Mouse (Mus musculus): ENCODE results near the gene Hist1h2be. TPM values are rescaled to one million over a fixed set of nuclear protein-coding genes. Genes with fewer than 3 reads are reported as not detected.
A peak's percentile ranks its signal among the peaks of the same experiment; 100 is the strongest.

Gene Hist1h2be
- polyA plus RNA-seq, 1 experiment = 4.1 TPM

GRCm38 (mm10) chr13:23611638-23612037 lies 9.3 kb downstream of the Hist1h2be start:
- H3K4me3 ChIP-seq (ENCODE audit: insufficient read depth, low read length) = no peak overlapping the region
- H3K4me1 ChIP-seq (ENCODE audit: control insufficient read depth, insufficient read depth, low read length) = no peaks in the 10 kb centered on the region
- H3K27ac ChIP-seq (ENCODE audit: insufficient read depth, low read length) = no peak overlapping the region
- TF ChIP-seq POLR2A (IDR thresholded peaks at IDR 0.05; ENCODE audit: low read depth, low read length) (no peak), CTCF (IDR thresholded peaks at IDR 0.05; ENCODE audit: borderline replicate concordance, insufficient read depth, low read length) (no peak)

- no peaks in the 10 kb centered on the region for H3K4me1 ChIP-seq (ENCODE audit: control insufficient read depth, insufficient read depth, low read length)
- TF ChIP-seq POLR2A (IDR thresholded peaks at IDR 0.05; ENCODE audit: low read depth, low read length) (no peak), CTCF (IDR thresholded peaks at IDR 0.05; ENCODE audit: borderline replicate concordance, insufficient read depth, low read length) (no peak)
- no peak overlapping the region for H3K4me3 ChIP-seq (ENCODE audit: insufficient read depth, low read length)
- H3K27ac ChIP-seq (ENCODE audit: insufficient read depth, low read length) = no peak overlapping the region
Measured at GRCm38 (mm10) chr13:23610393-23610792, 10.5 kb downstream of the Hist1h2be start.

GRCm38 (mm10) chr13:23609844-23610243 lies 11.1 kb downstream of the Hist1h2be start:
- H3K4me3 ChIP-seq (ENCODE audit: insufficient read depth, low read length) = no peak overlapping the region
- no peaks in the 10 kb centered on the region for H3K4me1 ChIP-seq (ENCODE audit: control insufficient read depth, insufficient read depth, low read length)
- no peak overlapping the region for H3K27ac ChIP-seq (ENCODE audit: insufficient read depth, low read length)
- TF ChIP-seq POLR2A (IDR thresholded peaks at IDR 0.05; ENCODE audit: low read depth, low read length) (no peak), CTCF (IDR thresholded peaks at IDR 0.05; ENCODE audit: borderline replicate concordance, insufficient read depth, low read length) (no peak)

- Histone ChIP-seq H3K4me1 (ENCODE audit: control insufficient read depth, insufficient read depth, low read length) (no peaks in the 10 kb centered on the region), H3K27ac (ENCODE audit: insufficient read depth, low read length) (no peak overlapping the region), H3K4me3 (ENCODE audit: insufficient read depth, low read length) (no peak overlapping the region)
- TF ChIP-seq CTCF (IDR thresholded peaks at IDR 0.05; ENCODE audit: borderline replicate concordance, insufficient read depth, low read length) (no peak), POLR2A (IDR thresholded peaks at IDR 0.05; ENCODE audit: low read depth, low read length) (no peak)
Measured at GRCm38 (mm10) chr13:23609209-23609608, 11.7 kb downstream of the Hist1h2be start.

GRCm38 (mm10) chr13:23605052-23605451 lies 15.9 kb downstream of the Hist1h2be start:
- no peaks in the 10 kb centered on the region for H3K4me1 ChIP-seq (ENCODE audit: control insufficient read depth, insufficient read depth, low read length)
- TF ChIP-seq POLR2A (IDR thresholded peaks at IDR 0.05; ENCODE audit: low read depth, low read length) (no peak), CTCF (IDR thresholded peaks at IDR 0.05; ENCODE audit: borderline replicate concordance, insufficient read depth, low read length) (no peak)
- no peak overlapping the region for H3K27ac ChIP-seq (ENCODE audit: insufficient read depth, low read length)
- no peak overlapping the region for H3K4me3 ChIP-seq (ENCODE audit: insufficient read depth, low read length)

GRCm38 (mm10) chr13:23604452-23604851 lies 16.5 kb downstream of the Hist1h2be start:
- H3K27ac ChIP-seq (ENCODE audit: insufficient read depth, low read length) = no peak overlapping the region
- TF ChIP-seq POLR2A (IDR thresholded peaks at IDR 0.05; ENCODE audit: low read depth, low read length) (no peak), CTCF (IDR thresholded peaks at IDR 0.05; ENCODE audit: borderline replicate concordance, insufficient read depth, low read length) (no peak)
- H3K4me3 ChIP-seq (ENCODE audit: insufficient read depth, low read length) = no peak overlapping the region
- H3K4me1 ChIP-seq (ENCODE audit: control insufficient read depth, insufficient read depth, low read length) = no peaks in the 10 kb centered on the region

- TF ChIP-seq POLR2A (IDR thresholded peaks at IDR 0.05; ENCODE audit: low read depth, low read length) (no peak), CTCF (IDR thresholded peaks at IDR 0.05; ENCODE audit: borderline replicate concordance, insufficient read depth, low read length) (no peak)
- H3K4me3 ChIP-seq (ENCODE audit: insufficient read depth, low read length) = no peak overlapping the region
- H3K4me1 ChIP-seq (ENCODE audit: control insufficient read depth, insufficient read depth, low read length) = no peaks in the 10 kb centered on the region
- no peak overlapping the region for H3K27ac ChIP-seq (ENCODE audit: insufficient read depth, low read length)
Measured at GRCm38 (mm10) chr13:23603182-23603699, 17.7 kb downstream of the Hist1h2be start.

- no peaks in the 10 kb centered on the region for H3K4me1 ChIP-seq (ENCODE audit: control insufficient read depth, insufficient read depth, low read length)
- H3K4me3 ChIP-seq (ENCODE audit: insufficient read depth, low read length) = no peak overlapping the region
- no peak overlapping the region for H3K27ac ChIP-seq (ENCODE audit: insufficient read depth, low read length)
- TF ChIP-seq POLR2A (IDR thresholded peaks at IDR 0.05; ENCODE audit: low read depth, low read length) (no peak), CTCF (IDR thresholded peaks at IDR 0.05; ENCODE audit: borderline replicate concordance, insufficient read depth, low read length) (0 out of 2 replicates have a peak, but pooled peaks have one; percentile 14)
Measured at GRCm38 (mm10) chr13:23597957-23598356, 23.0 kb downstream of the Hist1h2be start.

GRCm38 (mm10) chr13:23595622-23596372 lies 25.1 kb downstream of the Hist1h2be start:
- TF ChIP-seq CTCF (IDR thresholded peaks at IDR 0.05; ENCODE audit: borderline replicate concordance, insufficient read depth, low read length) = no peak
- no peak for TF ChIP-seq POLR2A (IDR thresholded peaks at IDR 0.05; ENCODE audit: low read depth, low read length)
- no peaks in the 10 kb centered on the region for H3K4me1 ChIP-seq (ENCODE audit: control insufficient read depth, insufficient read depth, low read length)
- no peak overlapping the region for H3K27ac ChIP-seq (ENCODE audit: insufficient read depth, low read length)
- no peak overlapping the region for H3K4me3 ChIP-seq (ENCODE audit: insufficient read depth, low read length)

- Histone ChIP-seq H3K4me3 (ENCODE audit: insufficient read depth, low read length) (no peak overlapping the region), H3K27ac (ENCODE audit: insufficient read depth, low read length) (no peak overlapping the region), H3K4me1 (ENCODE audit: control insufficient read depth, insufficient read depth, low read length) (no peaks in the 10 kb centered on the region)
- TF ChIP-seq POLR2A (IDR thresholded peaks at IDR 0.05; ENCODE audit: low read depth, low read length) (no peak), CTCF (IDR thresholded peaks at IDR 0.05; ENCODE audit: borderline replicate concordance, insufficient read depth, low read length) (no peak)
Measured at GRCm38 (mm10) chr13:23595185-23595584, 25.7 kb downstream of the Hist1h2be start.

Data from embryonic fibroblast, embryonic 13.5 days (primary cell).